Mouse (Mus musculus): ENCODE data around the gene Mmp14.

DNA sequence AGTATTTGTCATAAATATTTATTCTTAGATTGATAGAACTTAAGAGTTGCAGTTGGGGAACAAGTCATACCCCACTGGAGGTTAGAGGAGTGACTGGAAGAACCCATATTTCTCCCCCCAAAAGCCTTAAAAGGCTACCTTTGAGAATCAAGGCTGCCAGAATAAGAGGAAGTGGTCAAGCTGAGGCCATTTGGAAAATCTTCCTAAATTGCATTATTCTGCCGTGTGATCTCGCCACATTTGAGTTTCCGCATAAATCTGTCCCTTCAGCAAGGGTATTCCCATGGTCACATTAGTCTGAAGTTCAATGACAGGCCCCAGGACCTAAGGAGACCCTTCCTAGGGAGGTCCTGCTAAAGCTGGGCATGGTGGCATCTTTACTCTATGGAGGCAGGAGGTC is 11.1 kb downstream of the Mmp14 start:
- no peak for TF ChIP-seq CTCF (IDR thresholded peaks at IDR 0.05; ENCODE audit: low read depth, low read length)
- TF ChIP-seq GATA1 (IDR thresholded peaks at IDR 0.05; ENCODE audit: borderline replicate concordance, low read length): no peak
